Mouse (Mus musculus): ENCODE measurements around the gene B4galt4.

DNA sequence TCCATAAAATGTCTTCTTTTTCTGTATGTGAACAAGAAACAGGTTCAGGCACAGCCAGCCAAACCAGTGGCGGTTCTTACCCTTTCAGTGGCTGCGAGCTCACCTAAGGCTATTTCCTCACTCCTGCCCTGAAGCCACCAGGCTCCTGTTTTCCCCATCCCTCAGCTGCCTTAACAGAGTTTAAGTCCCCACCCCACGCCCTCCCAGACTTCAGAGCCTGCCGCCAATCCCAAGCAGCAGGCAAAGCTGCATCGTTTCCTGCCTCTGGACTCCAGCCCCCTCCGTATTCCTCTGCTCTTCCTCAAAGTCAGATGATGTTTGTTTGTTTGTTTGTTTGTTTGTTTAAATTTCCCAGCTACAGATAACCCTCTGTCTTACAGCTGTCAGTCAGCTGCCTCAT lies 38.6 kb upstream of the B4galt4 start:
- TF ChIP-seq TAL1 (conservative IDR thresholded peaks at IDR 0.05; ENCODE audit: low read depth, low read length) (no peak), CTCF (IDR thresholded peaks at IDR 0.05; ENCODE audit: low read depth, low read length) (no peak), GATA1 (IDR thresholded peaks at IDR 0.05; ENCODE audit: borderline replicate concordance, low read length) (no peak), GATA2 (IDR thresholded peaks at IDR 0.05; ENCODE audit: borderline replicate concordance, low read depth, low read length) (no peak)
